Mouse (Mus musculus) forebrain, embryonic 12.5 days (tissue): Measurements from ENCODE around the gene C130074G19Rik. TPM values are rescaled to one million over a fixed set of nuclear protein-coding genes. Genes with fewer than 3 reads are reported as not detected.

Experiments used
- ATAC-seq: fragments of 200-750 bp; cut with Nextera tagmentation; 2 replicates; pipeline ENCODE4 v1.8.0; 2017; ENCODE audit warnings: moderate TSS enrichment; ENCODE audit not compliant: low FRiP score
- H3K27ac ChIP-seq: fragments of 300-500 bp; sonication (generic); 2 replicates; pipeline ENCODE4 v1.5.1; 2016; ENCODE audit warnings: mild to moderate bottlenecking
- H3K27me3 ChIP-seq: fragments of 300-500 bp; sonication (generic); 2 replicates; pipeline ENCODE4 v1.6.1; 2016; ENCODE audit warnings: mild to moderate bottlenecking
- H3K36me3 ChIP-seq: fragments of 300-500 bp; sonication (generic); replicated peaks from 2 replicates; pipeline ENCODE4 v1.6.1; 2016; ENCODE audit warnings: mild to moderate bottlenecking
- H3K4me1 ChIP-seq: fragments of 300-500 bp; sonication (generic); 2 replicates; pipeline ENCODE4 v1.6.1; 2016
- H3K4me2 ChIP-seq: fragments of 300-500 bp; sonication (generic); 2 replicates; pipeline ENCODE4 v1.6.1; 2016; ENCODE audit warnings: mild to moderate bottlenecking, moderate library complexity
- H3K4me3 ChIP-seq: fragments of 300-500 bp; sonication (generic); replicated peaks from 2 replicates; pipeline ENCODE4 v1.5.1; 2016; ENCODE audit warnings: mild to moderate bottlenecking
- H3K9ac ChIP-seq: fragments of 300-500 bp; sonication (generic); 2 replicates; pipeline ENCODE4 v1.6.1; 2016; ENCODE audit warnings: mild to moderate bottlenecking
- H3K9me3 ChIP-seq: fragments of 300-500 bp; sonication (generic); 2 replicates; pipeline ENCODE4 v1.6.1; 2016
- WGBS: fragments of 180-500 bp; shearing (Covaris S2); methylation state at CpG from one replicate; pipeline ENCODE4 v1.1.7; 2016; 5-methylcytosine and 5-hydroxymethylcytosine counted together
- polyA plus RNA-seq: library from polyadenylated mRNA; unstranded; fragments of >200 nt; fragmentation: Nextera tagmentation; extraction: Ambion mirVana; gene quantifications from 2 replicates; pipeline ENCODE4 v1.2.1, GENCODE M21; 2016

The C130074G19Rik gene
- polyA plus RNA-seq, 1 experiment from 2014 or later = 0.91 TPM

DNA sequence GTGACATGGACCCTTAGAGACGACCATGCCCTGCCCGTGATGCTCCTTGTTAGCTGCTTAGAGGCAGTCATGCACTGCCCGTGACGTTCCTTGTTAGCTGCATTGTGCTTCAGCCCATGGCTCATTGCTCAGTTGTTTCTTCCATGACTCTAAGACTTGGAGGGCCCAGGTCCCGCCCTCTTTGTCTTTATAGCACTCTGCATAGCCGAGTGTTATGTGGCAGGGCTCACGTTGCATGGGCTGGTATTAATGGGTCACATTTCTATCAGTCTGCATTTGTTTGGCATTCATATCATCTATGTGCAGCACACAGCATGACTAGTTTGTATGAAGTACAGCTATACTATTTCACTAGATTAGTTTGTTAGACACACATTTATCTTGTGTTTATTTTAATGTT is 20.7 kb upstream of the C130074G19Rik start:
- ATAC-seq = no peak
- Histone ChIP-seq H3K9me3 (no peaks in the 10 kb centered on the region), H3K27ac (no peak overlapping the region), H3K4me2 (no peak overlapping the region), H3K4me3 (no peak overlapping the region), H3K9ac (no peak overlapping the region), H3K4me1 (peaks cover 20% of the 10 kb centered on the region), H3K36me3 (peaks cover 72% of the 10 kb centered on the region), H3K27me3 (no peaks in the 10 kb centered on the region)
- 74% methylated on average over 7 of the region's 7 CpGs for WGBS

DNA sequence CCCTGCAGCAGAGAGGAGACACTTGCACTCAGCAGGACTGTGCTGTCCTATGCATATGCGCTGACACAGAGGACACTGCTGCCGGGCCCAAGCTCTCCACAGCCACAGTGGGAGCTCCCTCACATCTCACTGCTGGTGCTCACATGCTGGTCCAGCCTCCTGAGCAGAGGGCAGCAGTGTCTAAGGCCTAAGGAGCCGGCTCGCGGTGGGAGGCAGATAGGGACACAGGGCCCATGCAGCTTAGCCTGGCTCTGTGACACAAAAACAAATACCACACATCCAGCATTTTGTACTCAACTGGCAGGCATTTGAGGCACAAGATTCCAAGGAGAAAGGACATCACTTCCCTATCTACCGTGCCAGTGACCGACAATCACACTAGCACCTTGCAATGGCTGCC is 19.9 kb upstream of the C130074G19Rik start:
- H3K27me3 ChIP-seq = no peaks in the 10 kb centered on the region
- H3K4me2 ChIP-seq = no peak overlapping the region
- H3K27ac ChIP-seq = no peak overlapping the region
- peaks cover 70% of the 10 kb centered on the region for H3K36me3 ChIP-seq
- no peak overlapping the region for H3K4me3 ChIP-seq
- WGBS = 83% methylated on average over 7 of the region's 7 CpGs
- no peaks in the 10 kb centered on the region for H3K9me3 ChIP-seq
- H3K4me1 ChIP-seq = peaks cover 20% of the 10 kb centered on the region
- ATAC-seq = no peak
- no peak overlapping the region for H3K9ac ChIP-seq

- Histone ChIP-seq H3K27ac (no peak overlapping the region), H3K36me3 (peaks cover 32% of the 10 kb centered on the region), H3K27me3 (no peaks in the 10 kb centered on the region), H3K4me3 (no peak overlapping the region), H3K9ac (no peak overlapping the region), H3K4me2 (no peak overlapping the region), H3K9me3 (no peaks in the 10 kb centered on the region), H3K4me1 (no peaks in the 10 kb centered on the region)
- 86% methylated on average over 16 of the region's 16 CpGs for WGBS
- no peak for ATAC-seq
Observed at GRCm38 (mm10) chr1:184897350-184897749, 14.3 kb upstream of the C130074G19Rik start.

DNA sequence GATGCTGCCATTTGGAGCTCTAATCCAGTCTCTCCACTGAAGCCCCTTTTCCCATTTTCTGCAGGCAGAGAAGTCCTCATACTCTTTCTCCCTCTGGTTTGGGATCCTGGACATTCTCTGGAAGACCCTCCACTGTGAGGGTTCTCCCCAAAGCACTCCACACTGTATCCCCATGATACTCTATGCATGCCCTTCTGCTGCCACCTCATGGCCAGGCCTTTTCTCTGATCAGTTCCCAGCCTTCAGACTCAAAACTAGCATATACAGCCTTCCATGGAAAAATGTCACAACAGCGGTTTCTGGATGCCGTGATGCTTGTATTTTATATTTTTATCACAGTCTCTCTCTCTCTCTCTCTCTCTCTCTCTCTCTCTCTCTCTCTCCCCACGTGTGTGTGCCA is 9.0 kb upstream of the C130074G19Rik start:
- Histone ChIP-seq H3K27ac (no peak overlapping the region), H3K27me3 (no peaks in the 10 kb centered on the region), H3K9ac (no peak overlapping the region), H3K4me1 (no peaks in the 10 kb centered on the region), H3K9me3 (no peaks in the 10 kb centered on the region), H3K4me2 (no peak overlapping the region), H3K4me3 (no peak overlapping the region), H3K36me3 (no peaks in the 10 kb centered on the region)
- no peak for ATAC-seq
- WGBS = 87% methylated on average over 3 of the region's 3 CpGs

DNA sequence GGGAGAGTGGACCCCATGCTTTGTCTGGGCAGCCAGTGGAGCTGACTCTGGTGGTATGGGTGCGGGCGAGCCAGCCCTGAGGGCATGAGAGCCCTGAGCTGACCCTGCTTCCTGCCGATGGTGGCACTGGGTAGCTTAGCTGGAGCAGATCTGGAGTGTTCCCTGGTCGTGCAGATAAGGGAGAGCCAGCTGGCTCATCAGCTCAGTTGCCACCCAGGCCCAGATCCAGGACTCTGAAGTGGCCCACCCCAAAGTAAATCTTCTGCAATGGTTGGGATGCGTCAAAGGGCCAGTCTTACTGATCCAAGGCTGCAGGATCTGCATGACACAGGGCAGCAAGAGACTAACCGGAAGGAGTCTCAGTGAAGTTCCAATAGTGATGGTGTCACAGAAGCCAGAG is 6.4 kb upstream of the C130074G19Rik start:
- H3K9ac ChIP-seq = no peak overlapping the region
- no peaks in the 10 kb centered on the region for H3K9me3 ChIP-seq
- no peaks in the 10 kb centered on the region for H3K4me1 ChIP-seq
- 92% methylated on average over 6 of the region's 6 CpGs for WGBS
- no peak overlapping the region for H3K27ac ChIP-seq
- no peaks in the 10 kb centered on the region for H3K36me3 ChIP-seq
- H3K4me3 ChIP-seq = no peak overlapping the region
- peaks cover 4% of the 10 kb centered on the region for H3K27me3 ChIP-seq
- ATAC-seq = no peak
- no peak overlapping the region for H3K4me2 ChIP-seq

- H3K27ac ChIP-seq = no peak overlapping the region
- H3K4me2 ChIP-seq = no peak overlapping the region
- no peak overlapping the region for H3K9ac ChIP-seq
- H3K4me1 ChIP-seq = peaks cover 8% of the 10 kb centered on the region
- H3K36me3 ChIP-seq = no peaks in the 10 kb centered on the region
- no peaks in the 10 kb centered on the region for H3K9me3 ChIP-seq
- no peak overlapping the region for H3K4me3 ChIP-seq
- no peak for ATAC-seq
- peaks cover 34% of the 10 kb centered on the region for H3K27me3 ChIP-seq
- 63% methylated on average over 1 of the region's 1 CpGs for WGBS
Observed at GRCm38 (mm10) chr1:184886160-184886559, 3.1 kb upstream of the C130074G19Rik start.

GRCm38 (mm10) chr1:184881861-184882260 is 1.2 kb downstream of the C130074G19Rik start:
- Histone ChIP-seq H3K36me3 (no peaks in the 10 kb centered on the region), H3K27ac (no peak overlapping the region), H3K27me3 (peaks cover 62% of the 10 kb centered on the region), H3K4me1 (peaks cover 13% of the 10 kb centered on the region), H3K9ac (no peak overlapping the region), H3K9me3 (no peaks in the 10 kb centered on the region), H3K4me3 (peak overlapping the region; percentile 44; the same call in 1 of the 2 replicates), H3K4me2 (peak overlapping the region; percentile 78; the same call in 1 of the 2 replicates)
- ATAC-seq = no peak
- WGBS = 71% methylated on average over 7 of the region's 7 CpGs

GRCm38 (mm10) chr1:184881211-184881610 is 1.8 kb downstream of the C130074G19Rik start:
- Histone ChIP-seq H3K27ac (no peak overlapping the region), H3K4me1 (peaks cover 13% of the 10 kb centered on the region), H3K36me3 (no peaks in the 10 kb centered on the region), H3K9me3 (no peaks in the 10 kb centered on the region), H3K4me3 (no peak overlapping the region), H3K9ac (no peak overlapping the region), H3K4me2 (no peak overlapping the region), H3K27me3 (peaks cover 62% of the 10 kb centered on the region)
- ATAC-seq = no peak
- 83% methylated on average over 5 of the region's 5 CpGs for WGBS

- Histone ChIP-seq H3K36me3 (no peaks in the 10 kb centered on the region), H3K9ac (no peak overlapping the region), H3K27ac (no peak overlapping the region), H3K9me3 (no peaks in the 10 kb centered on the region), H3K4me2 (no peak overlapping the region), H3K4me3 (no peak overlapping the region), H3K4me1 (peaks cover 13% of the 10 kb centered on the region), H3K27me3 (peaks cover 67% of the 10 kb centered on the region)
- ATAC-seq = no peak
- WGBS = 74% methylated on average over 6 of the region's 6 CpGs
Observed at GRCm38 (mm10) chr1:184878860-184879259, 4.2 kb downstream of the C130074G19Rik start.

- Histone ChIP-seq H3K9me3 (no peaks in the 10 kb centered on the region), H3K36me3 (no peaks in the 10 kb centered on the region), H3K27ac (no peak overlapping the region), H3K27me3 (peaks cover 68% of the 10 kb centered on the region), H3K4me3 (no peak overlapping the region), H3K4me1 (peaks cover 5% of the 10 kb centered on the region; the same call in 1 of the 2 replicates), H3K4me2 (no peak overlapping the region), H3K9ac (no peak overlapping the region)
- no peak for ATAC-seq
- WGBS = 82% methylated on average over 2 of the region's 2 CpGs
Observed at GRCm38 (mm10) chr1:184877306-184877705, 5.7 kb downstream of the C130074G19Rik start.

DNA sequence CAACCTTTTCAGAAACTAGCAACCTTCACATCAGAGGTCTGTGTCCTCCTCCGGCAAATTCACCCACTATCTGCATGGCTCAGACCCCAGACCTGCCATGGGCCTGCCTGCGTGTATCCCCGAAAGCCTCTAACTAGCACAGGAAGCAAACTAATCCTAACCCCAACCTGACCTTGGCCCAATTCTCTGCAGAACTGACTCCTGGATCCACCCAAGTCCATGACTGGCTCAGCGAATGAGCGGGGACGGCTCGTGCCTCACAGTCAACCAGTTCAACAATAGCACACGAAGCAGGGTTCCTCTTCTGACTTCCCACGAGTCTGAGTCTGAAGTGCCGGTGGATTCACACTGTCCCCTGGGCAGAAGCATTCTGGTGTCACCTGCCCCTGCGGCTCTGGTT is 9.1 kb downstream of the C130074G19Rik start:
- H3K27me3 ChIP-seq = peaks cover 56% of the 10 kb centered on the region
- no peaks in the 10 kb centered on the region for H3K36me3 ChIP-seq
- H3K9ac ChIP-seq = no peak overlapping the region
- H3K27ac ChIP-seq = no peak overlapping the region
- 88% methylated on average over 11 of the region's 11 CpGs for WGBS
- H3K4me3 ChIP-seq = no peak overlapping the region
- no peaks in the 10 kb centered on the region for H3K9me3 ChIP-seq
- no peaks in the 10 kb centered on the region for H3K4me1 ChIP-seq
- no peak overlapping the region for H3K4me2 ChIP-seq
- ATAC-seq = no peak

- 78% methylated on average over 7 of the region's 7 CpGs for WGBS
- no peak overlapping the region for H3K4me2 ChIP-seq
- H3K27me3 ChIP-seq = peaks cover 61% of the 10 kb centered on the region
- H3K9ac ChIP-seq = no peak overlapping the region
- H3K4me1 ChIP-seq = no peaks in the 10 kb centered on the region
- H3K36me3 ChIP-seq = no peaks in the 10 kb centered on the region
- no peak overlapping the region for H3K4me3 ChIP-seq
- no peak overlapping the region for H3K27ac ChIP-seq
- ATAC-seq = no peak
- H3K9me3 ChIP-seq = no peaks in the 10 kb centered on the region
Observed at GRCm38 (mm10) chr1:184872069-184872819, 10.8 kb downstream of the C130074G19Rik start.

DNA sequence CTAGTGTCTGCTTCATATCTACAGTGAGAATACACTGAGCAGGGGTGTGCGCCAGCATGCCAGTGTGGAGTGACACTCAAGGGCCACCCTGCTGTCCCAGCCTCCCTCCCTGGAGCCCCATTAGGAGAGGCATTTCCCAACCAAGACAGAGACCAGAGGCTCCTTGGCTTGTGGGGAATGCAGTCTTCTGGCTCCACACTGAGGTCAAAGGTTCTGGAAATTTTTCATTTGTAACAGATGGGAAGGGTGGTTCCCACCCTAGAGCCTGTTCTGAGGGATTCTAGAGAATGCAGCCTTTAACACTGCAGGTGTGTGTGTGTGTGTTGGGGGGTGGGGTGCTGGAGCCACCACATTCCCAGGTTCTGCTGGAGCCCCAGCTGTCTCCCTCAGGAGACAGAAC is 11.5 kb downstream of the C130074G19Rik start:
- no peak for ATAC-seq
- H3K4me3 ChIP-seq = no peak overlapping the region
- H3K27me3 ChIP-seq = peaks cover 65% of the 10 kb centered on the region
- no peak overlapping the region for H3K9ac ChIP-seq
- 90% methylated on average over 1 of the region's 1 CpGs for WGBS
- H3K36me3 ChIP-seq = no peaks in the 10 kb centered on the region
- no peak overlapping the region for H3K27ac ChIP-seq
- H3K9me3 ChIP-seq = no peaks in the 10 kb centered on the region
- no peaks in the 10 kb centered on the region for H3K4me1 ChIP-seq
- no peak overlapping the region for H3K4me2 ChIP-seq
